Mouse (Mus musculus) CD4-positive, CD25-positive, alpha-beta regulatory T cell, adult 4 months (primary cell): ENCODE measurements around the gene Syt2. TPM values are rescaled to one million over a fixed set of nuclear protein-coding genes. Genes with fewer than 3 reads are reported as not detected.
A peak's percentile ranks its signal among the peaks of the same experiment; 100 is the strongest.

ENCODE experiments used
- ATAC-seq: one replicate; pipeline ENCODE4 v1.8.0; 2017
- polyA plus RNA-seq, 2 experiments: library from polyadenylated mRNA; unstranded; fragments of 100-300 nt; shearing (Covaris generic); gene quantifications; one replicate each; pipeline ENCODE4 v1.2.1; 2017

Syt2 gene
- polyA plus RNA-seq, 2 experiments from 2014 or later = 0.13 to 0.33 TPM

GRCm38 (mm10) chr1:134747236-134748174 lies 101.0 kb downstream of the Syt2 start:
- peak; percentile 75 for ATAC-seq

GRCm38 (mm10) chr1:134749889-134750288 lies 103.4 kb downstream of the Syt2 start:
- no peak for ATAC-seq

DNA sequence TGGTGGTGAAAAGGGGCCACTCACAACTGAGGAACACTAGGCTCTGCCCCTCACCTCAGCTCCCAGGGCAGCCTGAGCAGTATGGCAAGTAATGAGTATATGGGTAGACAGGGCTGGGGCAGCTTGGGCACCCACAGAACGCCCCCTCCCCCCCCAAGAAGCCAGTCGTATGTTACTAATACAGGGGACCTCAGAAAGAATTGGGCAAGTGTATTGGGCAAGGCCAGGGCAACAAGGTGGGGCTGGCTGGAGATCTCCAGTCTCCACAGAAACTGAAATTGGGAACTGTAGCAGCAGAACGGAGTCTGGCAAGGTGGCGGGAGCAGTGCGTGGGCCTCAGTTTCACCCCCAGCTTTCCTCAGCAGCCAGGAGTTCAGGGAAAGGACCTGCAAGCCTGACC lies 106.0 kb downstream of the Syt2 start:
- no peak for ATAC-seq

DNA sequence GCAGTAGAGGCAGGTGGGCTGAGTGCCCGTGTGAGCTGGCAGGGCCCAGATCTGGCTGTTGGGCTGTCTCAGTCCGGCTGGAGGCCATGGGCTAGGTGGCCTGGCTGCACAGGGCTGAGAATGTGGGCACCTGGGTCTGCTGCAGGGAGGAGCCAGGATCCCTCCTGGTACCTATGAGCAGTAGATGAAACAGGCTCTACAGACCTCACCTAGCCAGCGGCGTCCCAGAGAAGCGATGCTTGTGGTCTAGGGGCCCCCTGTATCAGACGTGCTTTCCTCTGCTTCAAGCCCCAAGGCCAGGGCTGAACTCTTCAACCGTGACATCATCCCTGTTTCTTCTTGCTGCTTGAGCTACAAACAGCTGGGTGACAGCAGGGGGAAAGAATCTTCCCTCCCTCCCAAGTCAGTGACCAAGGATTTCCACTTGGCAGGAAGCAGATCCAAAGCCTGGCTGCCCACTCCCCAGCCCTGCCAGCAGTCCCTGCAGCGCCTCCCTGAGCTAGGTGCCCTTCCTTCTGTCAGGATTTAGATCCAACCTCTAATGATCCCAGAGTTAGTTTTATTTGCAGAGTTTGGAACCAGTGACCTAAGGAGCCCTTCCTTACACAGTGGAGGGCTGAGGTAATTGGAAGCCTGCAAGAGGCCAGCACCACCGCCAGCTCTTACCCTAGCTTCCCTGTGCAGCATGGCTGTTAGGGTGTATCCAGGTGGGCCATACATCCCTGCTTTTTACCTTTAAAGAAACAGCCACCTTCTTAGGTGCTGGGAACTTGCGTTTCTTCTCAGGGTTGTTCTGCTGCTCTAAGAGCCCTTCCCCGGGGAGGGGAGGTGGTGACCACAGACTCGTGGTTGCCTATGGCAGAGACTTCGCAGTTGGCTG lies 107.5 kb downstream of the Syt2 start:
- no peak for ATAC-seq

- no peak for ATAC-seq
Measured at GRCm38 (mm10) chr1:134754818-134755217, 108.3 kb downstream of the Syt2 start.

- no peak for ATAC-seq
Measured at GRCm38 (mm10) chr1:134755548-134756189, 109.2 kb downstream of the Syt2 start.

GRCm38 (mm10) chr1:134756190-134756873 lies 109.9 kb downstream of the Syt2 start:
- no peak for ATAC-seq

- ATAC-seq = no peak
Measured at GRCm38 (mm10) chr1:134757230-134757629, 110.8 kb downstream of the Syt2 start.

DNA sequence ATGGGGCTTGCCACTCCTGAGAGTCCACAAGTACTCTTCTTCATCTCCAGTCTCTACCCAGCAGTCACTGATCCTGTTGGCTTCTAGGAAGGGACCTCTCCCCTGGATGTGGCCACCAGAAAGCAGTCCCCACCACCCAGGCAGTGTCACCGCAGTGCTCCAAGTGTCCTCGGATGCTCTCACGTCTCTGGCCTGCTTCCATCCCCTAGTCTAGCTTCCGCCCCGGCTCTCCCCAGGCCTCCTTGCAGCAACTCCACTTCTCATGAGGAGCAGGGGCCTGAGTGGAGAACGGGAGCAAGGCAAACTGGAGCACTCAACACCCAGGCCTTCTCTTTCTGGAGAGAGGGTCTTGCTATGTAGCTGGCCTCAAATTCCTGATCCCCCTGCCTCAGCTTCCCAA lies 112.7 kb downstream of the Syt2 start:
- no peak for ATAC-seq

GRCm38 (mm10) chr1:134760642-134761041 lies 114.2 kb downstream of the Syt2 start:
- no peak for ATAC-seq

- no peak for ATAC-seq
Measured at GRCm38 (mm10) chr1:134761534-134761933, 115.1 kb downstream of the Syt2 start.

- ATAC-seq = no peak
Measured at GRCm38 (mm10) chr1:134763250-134763649, 116.8 kb downstream of the Syt2 start.

- ATAC-seq = no peak
Measured at GRCm38 (mm10) chr1:134763776-134764438, 117.4 kb downstream of the Syt2 start.

DNA sequence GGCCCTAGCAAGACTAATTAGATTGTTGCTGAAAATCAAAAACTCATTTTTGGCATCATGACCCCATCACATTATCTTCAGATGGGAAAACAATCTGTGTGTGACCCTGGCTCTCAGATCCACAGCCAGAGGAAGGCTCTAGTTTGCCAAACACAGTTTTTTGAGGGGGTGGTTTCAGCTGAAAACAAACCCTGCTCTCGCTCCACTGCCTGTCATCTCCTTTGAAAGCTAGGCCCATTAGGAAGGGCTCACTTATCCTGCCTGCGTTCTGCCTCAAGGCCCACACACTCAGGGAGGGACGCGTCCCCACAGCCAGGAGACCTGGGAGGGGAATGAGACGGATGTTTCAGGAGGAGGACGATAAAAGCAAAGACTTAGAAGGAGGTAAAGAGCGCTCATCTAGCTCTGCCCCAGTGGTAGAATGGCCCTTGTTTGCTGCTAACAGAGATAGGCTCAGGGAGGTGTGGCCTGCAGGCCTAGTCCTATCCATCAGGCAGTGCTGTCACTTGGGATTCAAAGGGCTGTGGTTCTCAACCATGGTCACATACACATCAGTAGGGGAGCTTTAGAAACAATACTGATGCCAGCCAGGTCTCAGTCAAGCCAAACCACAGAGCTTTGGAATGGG lies 118.5 kb downstream of the Syt2 start:
- no peak for ATAC-seq

GRCm38 (mm10) chr1:134766448-134766847 lies 120.0 kb downstream of the Syt2 start:
- no peak for ATAC-seq

DNA sequence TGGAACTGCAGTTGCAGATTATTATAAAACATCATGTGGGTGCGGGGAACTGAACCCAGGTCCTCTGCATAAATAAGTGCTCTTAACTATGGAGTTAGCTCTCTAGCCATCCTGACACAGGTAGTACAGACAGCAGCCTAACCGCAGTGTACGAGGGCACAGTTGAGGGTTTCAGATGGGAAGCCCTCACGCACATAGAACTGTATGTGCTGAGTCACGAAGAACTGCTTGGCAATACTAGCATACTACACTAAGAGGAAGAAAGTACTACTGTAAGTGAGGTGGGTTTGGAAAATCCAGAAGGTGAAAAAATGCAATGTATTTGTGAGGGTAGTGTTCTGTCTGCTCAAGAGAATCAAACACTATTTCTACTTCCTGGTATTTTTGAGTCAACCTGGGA lies 123.8 kb downstream of the Syt2 start:
- no peak for ATAC-seq

DNA sequence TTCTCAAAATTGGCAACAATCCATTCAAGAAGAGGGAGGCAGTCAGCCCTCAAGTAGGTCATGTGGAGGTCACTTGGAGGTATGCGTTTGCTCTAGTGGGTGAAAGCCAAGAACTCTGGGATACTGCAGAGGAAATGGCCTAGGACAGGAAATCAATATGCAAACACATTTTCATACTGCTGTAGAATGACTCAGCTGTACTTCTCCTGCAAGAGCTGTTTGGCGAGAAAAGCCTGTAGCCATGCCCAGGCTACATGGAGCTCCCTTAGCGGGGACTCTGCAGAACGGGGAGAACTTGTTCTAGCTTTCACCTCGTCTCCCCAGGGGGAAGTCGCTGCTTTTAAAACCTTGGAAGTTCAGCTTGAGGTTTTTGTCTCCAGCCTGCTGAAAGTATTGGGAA lies 124.9 kb downstream of the Syt2 start:
- no peak for ATAC-seq

- no peak for ATAC-seq
Measured at GRCm38 (mm10) chr1:134771999-134772398, 125.5 kb downstream of the Syt2 start.

GRCm38 (mm10) chr1:134772821-134773220 lies 126.3 kb downstream of the Syt2 start:
- no peak for ATAC-seq

DNA sequence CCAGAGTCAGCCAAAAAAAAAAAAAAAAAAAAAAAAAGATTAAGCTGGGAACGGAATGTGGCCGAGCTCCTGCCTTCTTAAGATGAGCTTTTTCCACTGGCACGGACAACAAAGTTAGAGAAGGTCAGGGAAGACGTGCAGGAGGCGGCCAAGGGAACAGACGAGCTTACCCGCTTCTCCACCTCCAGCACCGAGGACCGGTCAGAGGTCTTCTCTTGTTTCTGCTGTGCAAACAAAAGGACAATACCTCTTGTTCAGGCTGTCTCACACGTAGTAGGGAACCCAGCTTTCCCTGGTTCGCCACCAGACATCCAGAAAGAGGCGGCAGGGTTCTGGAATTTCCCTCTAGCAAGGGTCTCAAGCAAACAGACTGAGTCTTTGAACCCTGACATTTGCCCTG lies 126.8 kb downstream of the Syt2 start:
- ATAC-seq = no peak

DNA sequence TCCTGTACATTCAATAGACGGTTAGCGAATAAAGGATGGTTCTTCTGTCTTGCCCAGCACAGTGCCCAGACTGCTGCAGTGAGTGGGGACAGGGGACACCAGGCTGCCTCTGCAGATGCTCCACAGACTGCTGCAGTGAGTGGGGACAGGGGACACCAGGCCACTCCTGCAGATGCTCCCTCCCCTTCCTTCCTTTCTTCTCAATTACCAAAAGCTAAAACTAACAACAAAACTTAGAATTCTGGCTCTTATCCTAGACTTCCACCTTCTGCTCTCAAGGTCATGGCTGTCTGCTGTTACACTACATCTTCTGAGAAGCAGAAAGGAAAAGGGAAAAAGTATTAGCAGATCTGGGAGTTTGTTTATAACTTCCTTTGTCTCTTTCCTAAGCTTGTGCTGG lies 127.8 kb downstream of the Syt2 start:
- no peak for ATAC-seq
